Mouse (Mus musculus) lung, postnatal 25 days (tissue): ENCODE measurements at regions not wholly inside any gene's neighbourhood (a gene's known extent, or its start where the extent isn't known, plus 50 kb on each side); places are given as distances from the start of the nearest gene placed in this dataset.

Experiments used
- DNase-seq: peaks from one replicate; pipeline ENCODE4 v3.0.0; 2022; ENCODE audit warnings: low spot score

DNA sequence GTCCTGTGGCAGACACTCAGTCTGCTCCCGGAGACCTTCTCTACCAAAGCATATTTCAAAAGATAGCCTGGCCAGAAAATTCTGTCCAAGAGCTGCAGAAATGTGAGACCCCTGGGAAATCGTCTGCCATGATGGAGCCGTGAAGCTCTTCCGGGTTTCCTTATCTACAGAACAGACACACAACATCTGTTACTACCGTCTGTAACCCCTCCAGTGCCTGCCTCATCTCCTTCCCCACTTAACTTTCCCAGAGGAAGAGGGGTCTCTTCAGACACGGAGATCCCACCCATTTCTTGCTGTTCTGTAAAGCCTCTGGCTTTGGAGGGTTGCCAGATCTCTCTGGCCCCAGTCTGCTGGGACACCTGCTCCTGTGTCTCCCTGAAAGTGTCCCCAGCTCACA, 156.2 kb upstream of the Kcnab2 start:
- no peak for DNase-seq

GRCm38 (mm10) chr4:152628111-152628510, 150.4 kb upstream of the Kcnab2 start:
- no peak for DNase-seq

DNA sequence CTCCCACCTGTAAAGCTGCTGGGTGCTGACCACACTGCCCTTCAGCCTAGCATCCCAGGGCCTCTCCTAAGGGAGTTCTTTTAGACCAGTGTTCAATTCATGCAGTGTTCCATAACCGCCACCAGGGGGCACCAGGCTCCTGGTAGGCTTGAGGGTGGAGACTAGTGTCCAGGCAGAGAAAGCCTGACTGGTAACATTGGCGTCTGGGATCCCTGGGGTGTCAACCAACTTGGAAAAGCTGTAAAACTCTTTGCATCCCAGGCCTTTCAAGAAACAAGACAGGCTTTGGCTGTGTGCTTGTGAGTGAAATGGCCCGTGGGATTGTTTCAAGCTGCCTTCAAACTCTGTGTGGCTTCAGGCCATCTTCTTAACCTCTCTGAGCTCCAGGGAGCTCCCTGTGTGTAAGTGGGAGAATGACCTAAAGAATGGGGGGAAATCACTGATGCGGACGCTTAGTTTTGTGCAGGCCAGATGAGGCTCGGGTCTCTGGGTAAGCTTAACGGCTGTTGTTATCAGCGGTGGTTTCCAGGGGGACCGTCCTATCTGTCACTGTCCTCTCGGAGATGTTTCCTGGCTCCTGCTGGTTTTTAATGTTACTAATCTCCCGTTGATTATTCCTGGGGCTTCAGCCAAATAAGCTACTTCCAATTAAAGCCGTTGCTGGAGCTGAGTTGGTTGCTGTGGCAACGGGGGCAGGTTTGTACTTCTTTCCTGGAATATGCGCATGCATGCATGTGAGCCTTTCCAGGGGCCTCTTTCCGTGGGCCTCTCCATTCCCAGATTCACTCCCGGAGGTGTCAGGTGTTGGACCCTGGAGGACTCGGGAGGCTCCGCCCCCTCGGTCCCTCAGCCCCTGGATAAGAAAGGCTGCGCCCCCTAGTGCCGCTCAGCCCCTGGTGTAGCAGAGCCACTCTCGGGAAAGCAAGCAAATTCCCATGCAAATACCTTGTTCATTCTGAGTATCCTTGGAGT, 147.6 kb upstream of the Kcnab2 start:
- DNase-seq = peak; percentile 8

- DNase-seq = no peak
These were observed 144.5 kb upstream of the Kcnab2 start for GRCm38 (mm10) chr4:152622022-152622777.

DNA sequence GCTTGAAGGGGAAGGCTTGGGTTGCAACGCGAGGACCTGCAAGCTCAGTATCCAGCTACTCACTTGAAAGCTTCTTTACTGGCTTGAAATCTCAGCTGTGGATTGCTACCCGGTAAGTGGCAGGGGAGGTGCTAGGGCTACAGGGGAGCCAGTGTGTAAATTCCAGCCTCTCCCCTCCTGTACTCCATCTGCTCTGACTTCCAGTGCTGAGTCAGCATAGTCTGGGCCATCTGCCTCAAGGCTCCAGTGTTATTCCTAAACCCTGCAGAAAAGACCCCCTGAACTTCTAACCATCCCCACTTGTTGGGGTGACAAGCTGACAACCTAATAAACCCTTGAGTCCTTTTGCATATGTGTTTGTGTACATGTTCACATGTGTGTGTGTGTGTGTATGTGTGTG, 140.0 kb upstream of the Kcnab2 start:
- DNase-seq = no peak

GRCm38 (mm10) chr4:152615155-152615554, 137.5 kb upstream of the Kcnab2 start:
- no peak for DNase-seq

GRCm38 (mm10) chr4:152614356-152615100, 136.9 kb upstream of the Kcnab2 start:
- DNase-seq = no peak
